Mouse (Mus musculus): ENCODE measurements around the gene Pacsin3.

- no peak for TF ChIP-seq POLR2A (IDR thresholded peaks at IDR 0.05; ENCODE audit: insufficient read depth, low read length)
- TF ChIP-seq CTCF (IDR thresholded peaks at IDR 0.05; ENCODE audit: low read depth, low read length): no peak
Observed at GRCm38 (mm10) chr2:91281366-91281765, 25.6 kb downstream of the Pacsin3 start.

All from ES-Bruce4 (cell line).